Mouse (Mus musculus): Measurements from ENCODE around the gene Thtpa.

Gene Thtpa

DNA sequence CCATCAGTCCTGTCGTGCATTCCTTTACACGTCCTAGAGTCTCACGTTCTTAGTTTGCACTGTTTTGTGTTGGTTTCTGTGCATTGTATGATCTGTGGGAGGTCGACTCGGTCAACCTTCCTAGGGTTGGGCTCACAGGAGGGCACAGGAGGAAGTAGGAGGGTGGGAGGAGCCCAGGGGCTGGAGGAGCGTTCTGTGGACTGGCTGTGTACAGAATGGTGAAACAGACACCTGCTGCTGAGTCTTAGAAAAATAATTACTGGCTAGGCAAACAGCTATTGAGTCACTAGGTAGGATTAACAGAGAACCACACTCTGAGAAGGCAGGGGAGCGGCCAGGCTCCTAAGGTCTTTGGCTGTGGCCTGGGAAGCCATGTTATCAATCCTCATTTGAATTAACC is 44.7 kb downstream of the Thtpa start:
- DNase-seq (ENCODE audit: low spot score), result no peak

DNA sequence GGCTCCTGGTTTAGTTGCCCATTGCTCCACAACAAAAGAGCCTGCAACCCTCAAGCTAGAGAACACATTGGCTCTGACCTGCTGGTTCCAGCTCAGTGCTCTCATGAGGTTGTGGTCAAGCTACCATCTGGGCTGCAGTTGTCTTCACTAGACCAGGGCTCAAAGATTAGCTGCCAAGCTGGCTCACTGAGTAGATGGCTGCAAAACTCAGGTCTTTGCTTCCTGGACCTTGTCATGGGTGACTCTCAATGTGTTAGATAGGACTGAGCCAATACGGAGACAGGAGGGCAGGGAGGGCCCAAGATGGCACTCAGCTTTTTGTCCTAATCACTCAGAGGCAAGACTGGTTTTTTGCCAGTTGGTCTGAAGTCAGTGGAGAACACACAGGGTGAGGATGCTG is 51.7 kb downstream of the Thtpa start:
- DNase-seq (ENCODE audit: low spot score), result no peak

DNA sequence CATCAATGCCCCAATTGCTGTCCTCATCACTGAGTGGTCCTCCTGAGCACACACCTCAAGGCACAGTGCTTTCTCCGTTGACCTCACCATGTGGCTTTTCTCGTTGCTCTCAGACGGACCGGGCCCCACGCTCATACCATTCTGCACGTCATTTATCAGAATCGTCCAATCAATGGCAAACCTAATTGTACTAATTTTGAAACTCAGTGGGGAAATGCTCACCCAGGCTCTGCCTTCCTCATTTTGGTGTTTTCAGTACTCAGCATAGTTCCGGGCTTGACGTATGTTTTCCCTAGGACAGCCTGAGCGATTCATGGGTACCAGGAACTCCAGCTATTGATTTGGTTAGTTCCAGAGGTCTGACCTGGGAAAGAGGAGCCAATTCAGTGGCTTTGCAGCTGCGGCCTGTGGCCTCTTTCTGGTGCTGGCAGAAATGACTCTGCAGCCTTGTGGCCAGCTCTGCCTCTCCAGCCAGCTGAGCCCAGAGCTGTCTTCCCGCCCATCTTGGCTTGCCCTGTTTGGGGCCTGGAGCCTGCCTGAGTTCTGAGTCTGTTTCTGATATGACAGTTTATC is 52.3 kb downstream of the Thtpa start:
- DNase-seq (ENCODE audit: low spot score), result no peak

DNA sequence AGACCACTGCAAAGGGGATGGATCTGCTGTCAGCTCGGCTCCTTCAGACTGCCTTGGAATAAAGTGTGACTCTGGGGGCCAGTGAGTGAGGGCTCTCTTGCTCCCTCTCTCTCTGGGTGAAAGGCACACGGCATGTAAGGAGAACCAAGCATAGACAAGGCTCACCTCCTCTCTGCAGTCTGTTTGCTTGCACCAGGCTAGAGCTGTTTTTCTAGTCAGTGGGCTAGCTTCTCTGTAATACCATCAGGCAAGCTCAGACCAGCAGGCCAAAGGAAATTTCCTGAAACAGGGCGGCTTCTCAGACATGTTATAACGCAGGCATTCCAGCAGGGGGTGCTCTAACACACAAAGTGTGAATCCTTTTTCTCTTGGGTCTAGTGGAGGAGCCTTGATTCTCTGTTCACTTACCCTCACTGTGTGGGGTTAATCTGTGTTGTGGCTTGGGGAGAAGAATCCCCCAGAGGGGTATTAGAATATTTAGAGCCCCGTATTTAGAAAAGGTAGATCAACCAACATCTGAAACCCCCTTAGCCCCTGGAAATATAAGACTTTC is 53.9 kb downstream of the Thtpa start:
- DNase-seq (ENCODE audit: low spot score), result peak; percentile 49
